Mouse (Mus musculus): Measurements from ENCODE around the gene Camsap2. TPM values are rescaled to one million over a fixed set of nuclear protein-coding genes. Genes with fewer than 3 reads are reported as not detected.

Gene Camsap2
- polyA plus RNA-seq, 1 experiment from 2014 or later: 8.6 TPM

DNA sequence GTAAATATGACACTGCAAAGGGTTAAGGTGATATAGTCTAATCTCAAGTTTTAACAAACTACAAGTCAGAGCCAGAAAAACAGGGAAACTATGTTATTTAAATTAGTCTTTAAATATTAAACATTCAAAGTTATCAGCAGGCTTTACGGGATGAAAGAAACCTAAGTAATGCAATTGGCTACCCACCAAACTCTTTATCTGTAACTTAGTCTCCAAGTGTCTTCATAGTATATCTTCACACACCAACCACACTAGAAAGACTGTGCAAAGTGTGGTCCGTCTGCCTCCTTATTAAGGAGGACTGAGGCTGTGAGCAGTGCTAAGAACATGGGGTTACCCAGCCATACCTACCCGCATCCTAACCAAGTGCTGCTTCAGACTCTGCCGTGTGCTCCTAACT lies 23.6 kb downstream of the Camsap2 start:
- WGBS: 87% methylated on average over 4 of the region's 4 CpGs
- ATAC-seq (replicated peaks; ENCODE audit: low FRiP score, low read depth): no peak
- Histone ChIP-seq H3K27me3 (ENCODE audit: insufficient read depth, low read length) (no peaks in the 10 kb centered on the region), H3K27ac (no peak overlapping the region), H3K4me2 (ENCODE audit: low read length) (no peak overlapping the region), H3K4me3 (replicated peaks; ENCODE audit: low read depth, low read length) (no peak overlapping the region), H3K9ac (ENCODE audit: low read depth, low read length) (no peak overlapping the region), H3K9me3 (replicated peaks; ENCODE audit: low read length) (no peaks in the 10 kb centered on the region), H3K4me1 (replicated peaks; ENCODE audit: insufficient read depth, low read length) (no peaks in the 10 kb centered on the region; the same call in 1 of the 2 replicates), H3K36me3 (ENCODE audit: insufficient read depth, low read length) (0 out of 2 replicates have a peak, but pooled peaks cover 7% of the 10 kb centered on the region)
- no peak for TF ChIP-seq CTCF (IDR thresholded peaks at IDR 0.05; ENCODE audit: low read depth)
- no peak for DNase-seq (ENCODE audit: low spot score)

DNA sequence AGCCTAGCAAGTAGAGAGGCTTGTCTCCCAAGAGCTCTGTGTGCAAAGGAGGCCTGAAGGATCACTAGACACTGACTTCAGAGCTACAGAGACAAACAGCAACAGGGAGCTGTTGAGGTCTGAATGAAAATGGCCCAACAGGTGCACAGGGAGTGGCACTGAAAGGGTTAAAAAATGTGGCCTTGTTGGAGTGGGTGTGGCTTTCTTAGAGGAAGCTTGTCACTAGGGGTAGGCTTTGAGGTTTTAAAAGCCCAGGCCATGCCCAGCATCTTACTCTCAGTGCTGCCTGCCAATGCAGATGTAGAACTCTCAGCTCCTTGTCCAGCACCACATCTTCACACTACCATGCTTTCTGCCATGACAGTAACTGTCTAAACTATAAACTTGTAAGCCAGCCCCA lies 29.6 kb downstream of the Camsap2 start:
- Histone ChIP-seq H3K36me3 (ENCODE audit: insufficient read depth, low read length) (no peaks in the 10 kb centered on the region), H3K9ac (ENCODE audit: low read depth, low read length) (no peak overlapping the region), H3K4me2 (ENCODE audit: low read length) (no peak overlapping the region), H3K27ac (no peak overlapping the region), H3K27me3 (ENCODE audit: insufficient read depth, low read length) (no peaks in the 10 kb centered on the region), H3K4me1 (replicated peaks; ENCODE audit: insufficient read depth, low read length) (no peaks in the 10 kb centered on the region), H3K4me3 (replicated peaks; ENCODE audit: low read depth, low read length) (no peak overlapping the region), H3K9me3 (replicated peaks; ENCODE audit: low read length) (no peaks in the 10 kb centered on the region)
- DNase-seq (ENCODE audit: low spot score): no peak
- no peak for TF ChIP-seq CTCF (IDR thresholded peaks at IDR 0.05; ENCODE audit: low read depth)
- no peak for ATAC-seq (replicated peaks; ENCODE audit: low FRiP score, low read depth)

DNA sequence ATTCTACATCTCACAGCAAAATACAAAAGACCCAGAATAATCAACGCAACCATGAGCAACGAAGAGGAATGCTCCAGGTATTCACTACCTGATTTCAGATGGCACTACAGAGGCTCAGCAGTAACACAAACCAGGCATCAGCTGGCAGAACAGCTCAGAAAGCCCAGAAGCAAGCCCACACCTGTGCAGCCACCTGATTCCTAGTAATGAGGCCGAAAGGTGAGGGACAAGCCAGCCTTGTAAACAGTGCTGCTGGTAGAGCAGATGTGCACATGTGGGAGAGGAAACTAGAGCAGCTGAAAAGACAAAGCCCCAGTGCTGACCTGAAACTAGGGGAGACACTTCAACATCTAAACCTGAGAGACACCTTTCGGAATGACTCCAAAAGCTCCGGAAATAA lies 36.7 kb downstream of the Camsap2 start:
- Histone ChIP-seq H3K4me2 (ENCODE audit: low read length) (no peak overlapping the region), H3K9me3 (replicated peaks; ENCODE audit: low read length) (no peaks in the 10 kb centered on the region), H3K4me3 (replicated peaks; ENCODE audit: low read depth, low read length) (no peak overlapping the region), H3K36me3 (ENCODE audit: insufficient read depth, low read length) (0 out of 2 replicates have a peak, but pooled peaks cover 1% of the 10 kb centered on the region), H3K4me1 (replicated peaks; ENCODE audit: insufficient read depth, low read length) (no peaks in the 10 kb centered on the region), H3K27me3 (ENCODE audit: insufficient read depth, low read length) (no peaks in the 10 kb centered on the region), H3K27ac (no peak overlapping the region), H3K9ac (ENCODE audit: low read depth, low read length) (no peak overlapping the region)
- no peak for TF ChIP-seq CTCF (IDR thresholded peaks at IDR 0.05; ENCODE audit: low read depth)
- 85% methylated on average over 5 of the region's 5 CpGs for WGBS
- ATAC-seq (replicated peaks; ENCODE audit: low FRiP score, low read depth): no peak
- no peak for DNase-seq (ENCODE audit: low spot score)

DNA sequence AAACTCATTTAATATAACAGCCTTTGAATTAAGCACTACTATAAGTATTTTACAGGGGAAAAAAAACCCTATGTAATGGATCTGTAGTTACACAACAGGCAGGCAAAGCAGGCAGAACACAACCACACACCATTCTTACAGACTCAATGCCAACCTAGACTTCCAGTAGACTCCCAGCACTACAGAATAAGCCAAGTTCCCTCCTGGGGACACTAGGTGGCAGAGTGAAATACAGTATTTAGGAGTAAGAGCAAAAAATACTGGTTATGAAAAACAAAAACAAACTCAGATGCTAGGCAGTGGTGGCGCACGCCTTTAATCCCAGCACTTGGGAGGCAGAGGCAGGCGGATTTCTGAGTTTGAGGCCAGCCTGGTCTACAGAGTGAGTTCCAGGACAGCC lies 39.5 kb downstream of the Camsap2 start:
- H3K4me2 ChIP-seq (ENCODE audit: low read length): no peak overlapping the region
- H3K9ac ChIP-seq (ENCODE audit: low read depth, low read length): no peak overlapping the region
- H3K27ac ChIP-seq: no peak overlapping the region
- peak; percentile 71 for TF ChIP-seq CTCF (IDR thresholded peaks at IDR 0.05; ENCODE audit: low read depth)
- H3K4me1 ChIP-seq (replicated peaks; ENCODE audit: insufficient read depth, low read length): no peaks in the 10 kb centered on the region
- H3K27me3 ChIP-seq (ENCODE audit: insufficient read depth, low read length): no peaks in the 10 kb centered on the region
- 0 out of 2 replicates have a peak, but pooled peaks have one; percentile 36 for ATAC-seq (replicated peaks; ENCODE audit: low FRiP score, low read depth)
- WGBS: 74% methylated on average over 3 of the region's 3 CpGs
- H3K4me3 ChIP-seq (replicated peaks; ENCODE audit: low read depth, low read length): no peak overlapping the region
- no peaks in the 10 kb centered on the region for H3K9me3 ChIP-seq (replicated peaks; ENCODE audit: low read length)
- H3K36me3 ChIP-seq (ENCODE audit: insufficient read depth, low read length): 0 out of 2 replicates have a peak, but pooled peaks cover 2% of the 10 kb centered on the region
- peak; percentile 63 for DNase-seq (ENCODE audit: low spot score)

GRCm38 (mm10) chr1:136293961-136294360 lies 51.9 kb downstream of the Camsap2 start:
- TF ChIP-seq CTCF (IDR thresholded peaks at IDR 0.05; ENCODE audit: low read depth): no peak
- DNase-seq (ENCODE audit: low spot score) (no peak), ATAC-seq (replicated peaks; ENCODE audit: low FRiP score, low read depth) (no peak)
- H3K27ac ChIP-seq: no peak overlapping the region
- H3K27me3 ChIP-seq (ENCODE audit: insufficient read depth, low read length): no peaks in the 10 kb centered on the region
- no peak overlapping the region for H3K4me2 ChIP-seq (ENCODE audit: low read length)
- H3K9ac ChIP-seq (ENCODE audit: low read depth, low read length): no peak overlapping the region
- no peaks in the 10 kb centered on the region for H3K36me3 ChIP-seq (ENCODE audit: insufficient read depth, low read length)
- H3K4me1 ChIP-seq (replicated peaks; ENCODE audit: insufficient read depth, low read length): no peaks in the 10 kb centered on the region
- no peak overlapping the region for H3K4me3 ChIP-seq (replicated peaks; ENCODE audit: low read depth, low read length)
- H3K9me3 ChIP-seq (replicated peaks; ENCODE audit: low read length): no peaks in the 10 kb centered on the region

- 80% methylated on average over 1 of the region's 1 CpGs for WGBS
These were observed 56.1 kb downstream of the Camsap2 start for GRCm38 (mm10) chr1:136289803-136290202.

DNA sequence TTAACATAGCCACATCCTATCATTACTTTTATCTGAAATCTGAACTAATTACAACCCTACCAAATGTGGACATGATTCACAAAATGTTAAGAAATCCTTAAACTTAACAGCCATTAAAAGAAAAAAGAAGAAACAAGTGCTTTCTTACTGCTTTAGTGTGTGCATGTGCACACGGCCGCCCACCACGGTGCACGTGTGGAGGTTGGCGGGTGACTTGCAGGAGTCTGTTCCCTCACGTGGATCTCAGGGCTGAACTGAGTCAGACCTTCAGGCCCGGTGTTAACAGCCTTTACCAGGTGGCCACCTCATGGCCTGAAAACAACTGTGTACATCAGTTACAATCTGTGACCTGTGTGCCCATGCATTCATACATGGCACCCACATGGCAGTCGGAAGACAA lies 68.5 kb downstream of the Camsap2 start:
- ATAC-seq (replicated peaks; ENCODE audit: low FRiP score, low read depth): no peak
- no peaks in the 10 kb centered on the region for H3K27me3 ChIP-seq (ENCODE audit: insufficient read depth, low read length)
- peaks cover 53% of the 10 kb centered on the region for H3K36me3 ChIP-seq (ENCODE audit: insufficient read depth, low read length)
- no peaks in the 10 kb centered on the region for H3K4me1 ChIP-seq (replicated peaks; ENCODE audit: insufficient read depth, low read length)
- no peaks in the 10 kb centered on the region for H3K9me3 ChIP-seq (replicated peaks; ENCODE audit: low read length)
- no peak overlapping the region for H3K27ac ChIP-seq
- WGBS: 92% methylated on average over 8 of the region's 8 CpGs
- H3K9ac ChIP-seq (ENCODE audit: low read depth, low read length): no peak overlapping the region
- TF ChIP-seq CTCF (IDR thresholded peaks at IDR 0.05; ENCODE audit: low read depth): no peak
- no peak overlapping the region for H3K4me3 ChIP-seq (replicated peaks; ENCODE audit: low read depth, low read length)
- no peak for DNase-seq (ENCODE audit: low spot score)
- H3K4me2 ChIP-seq (ENCODE audit: low read length): no peak overlapping the region

More at GRCm38 (mm10) chr1:136289803-136290202, 56.1 kb downstream of the Camsap2 start:
- H3K4me2 ChIP-seq (ENCODE audit: low read length): no peak overlapping the region
- TF ChIP-seq CTCF (IDR thresholded peaks at IDR 0.05; ENCODE audit: low read depth): peak; percentile 50
- no peaks in the 10 kb centered on the region for H3K9me3 ChIP-seq (replicated peaks; ENCODE audit: low read length)
- no peak overlapping the region for H3K9ac ChIP-seq (ENCODE audit: low read depth, low read length)
- DNase-seq (ENCODE audit: low spot score) (peak; percentile 18), ATAC-seq (replicated peaks; ENCODE audit: low FRiP score, low read depth) (no peak)
- H3K27ac ChIP-seq: no peak overlapping the region
- H3K27me3 ChIP-seq (ENCODE audit: insufficient read depth, low read length): no peaks in the 10 kb centered on the region
- 0 out of 2 replicates have a peak, but pooled peaks cover 4% of the 10 kb centered on the region for H3K36me3 ChIP-seq (ENCODE audit: insufficient read depth, low read length)
- no peaks in the 10 kb centered on the region for H3K4me1 ChIP-seq (replicated peaks; ENCODE audit: insufficient read depth, low read length)
- H3K4me3 ChIP-seq (replicated peaks; ENCODE audit: low read depth, low read length): no peak overlapping the region
